Mouse (Mus musculus): ENCODE measurements around the gene Traf5.

Gene Traf5

GRCm38 (mm10) chr1:192091806-192092772 lies at the start of gene Traf5:
TSS of gene Traf5 (minus strand) at chr1:192092559.
- peak; percentile 75 for DNase-seq (ENCODE audit: low read depth, low spot score)

DNA sequence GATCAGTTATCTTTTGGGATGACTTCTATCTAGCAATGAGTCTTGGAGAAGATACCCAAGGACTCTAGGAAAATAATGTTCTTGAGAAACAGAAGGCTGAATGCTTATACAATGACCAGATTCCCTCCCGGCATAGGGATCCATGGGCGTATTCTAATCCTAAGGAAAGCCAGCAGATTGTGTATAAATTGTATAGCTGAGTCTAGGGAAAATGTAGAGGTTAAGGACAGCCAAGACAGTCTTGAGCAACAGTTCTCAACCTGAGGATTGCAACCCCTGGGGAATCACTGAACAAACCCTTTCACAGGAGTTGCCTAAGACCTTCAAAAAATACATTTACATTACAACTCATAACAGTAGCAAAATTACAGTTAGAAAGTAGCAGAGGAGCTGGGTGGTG lies 48.0 kb upstream of the Traf5 start:
- DNase-seq (ENCODE audit: low read depth, low spot score): no peak

- DNase-seq (ENCODE audit: low read depth, low spot score): peak; percentile 33
Measured at GRCm38 (mm10) chr1:192137926-192138910, 45.9 kb upstream of the Traf5 start, which contains the start of gene Rcor3. TSS of gene Rcor3 (minus strand) at chr1:192138062.

DNA sequence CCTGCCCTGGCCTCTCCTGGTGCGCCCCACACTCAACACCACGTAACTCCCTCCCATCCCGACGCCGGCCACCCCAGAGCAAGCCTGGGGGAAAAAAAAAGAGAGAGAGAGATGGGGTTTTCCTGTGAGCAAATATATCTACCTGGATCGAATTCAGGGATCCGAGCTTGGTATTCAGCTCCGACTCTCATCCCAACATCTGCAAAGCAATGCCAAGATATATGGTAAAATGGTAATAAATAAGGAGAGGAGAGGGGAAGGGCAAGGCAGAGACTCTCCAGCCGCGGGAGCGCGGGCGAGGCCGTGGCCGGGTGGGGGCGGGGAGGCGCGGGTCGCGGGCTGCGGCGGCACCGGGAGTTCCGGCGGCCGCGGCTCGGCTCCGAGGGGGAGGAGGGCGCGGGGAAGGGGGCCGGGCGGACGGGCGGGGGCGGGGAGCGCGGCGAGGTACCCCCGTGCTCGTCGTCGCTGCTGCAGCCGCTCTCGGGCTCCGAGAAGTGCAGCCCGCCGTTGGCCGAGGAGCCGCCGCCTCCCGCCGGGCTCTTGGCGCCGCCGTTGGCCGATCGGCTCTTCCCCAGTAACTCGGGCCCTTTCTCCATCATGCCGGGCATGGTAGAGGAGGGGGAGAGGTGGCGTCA lies 45.0 kb upstream of the Traf5 start:
- DNase-seq (ENCODE audit: low read depth, low spot score): peak; percentile 18

DNA sequence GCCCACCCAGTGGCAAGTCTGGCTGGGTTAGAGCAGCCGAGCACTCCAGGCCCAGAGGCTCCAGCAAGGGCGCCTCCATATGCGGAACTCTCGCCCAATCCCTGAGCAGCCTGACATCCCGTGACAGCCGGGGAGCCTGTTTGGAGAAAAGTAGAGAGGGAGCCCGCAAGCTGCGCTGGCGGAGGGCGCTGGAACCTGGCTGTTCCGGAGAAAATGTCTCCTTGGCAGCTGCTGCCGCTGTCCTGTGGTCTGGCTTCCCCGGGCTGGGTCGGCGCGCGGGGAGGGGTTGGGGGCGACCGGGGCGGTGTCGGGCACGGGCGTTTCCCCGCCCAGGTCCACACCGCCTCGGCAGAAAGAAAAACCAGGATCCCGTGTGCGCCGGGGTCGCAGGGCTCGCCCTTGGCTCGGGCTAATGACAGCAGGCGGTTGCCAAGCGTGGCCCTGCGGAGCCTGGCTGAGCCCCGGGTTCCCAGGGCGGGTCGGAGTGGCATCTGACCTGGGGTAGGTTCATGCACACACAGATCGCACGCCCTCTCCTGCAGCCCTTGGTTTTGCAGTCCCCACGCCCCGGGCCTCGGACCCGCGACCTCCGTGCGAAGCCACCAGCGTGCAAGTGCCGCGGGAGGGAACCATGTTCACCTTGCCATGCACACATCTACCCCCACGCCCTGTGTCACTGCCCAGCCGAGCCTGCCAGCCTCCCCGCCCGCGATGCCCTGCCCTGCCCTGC lies 44.4 kb upstream of the Traf5 start:
- peak; percentile 61 for DNase-seq (ENCODE audit: low read depth, low spot score)

DNA sequence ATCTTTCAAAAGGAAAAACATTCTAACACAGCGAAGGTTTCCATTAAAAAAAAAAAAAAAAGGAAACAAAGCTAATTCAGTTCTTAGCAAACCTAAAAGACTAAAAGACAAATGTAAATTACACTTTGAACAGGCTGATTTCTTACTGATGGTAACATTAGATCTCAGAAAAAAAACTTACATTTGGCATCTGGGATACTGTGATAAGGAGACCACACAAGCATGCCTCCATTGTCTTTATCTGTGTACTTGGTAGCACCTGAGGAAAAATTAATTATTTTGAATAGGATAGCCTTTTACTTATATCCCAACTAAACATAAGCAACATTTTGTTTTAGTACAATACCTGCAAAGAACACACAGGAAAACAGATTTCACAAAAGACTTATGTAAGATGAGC lies 37.8 kb upstream of the Traf5 start:
- no peak for DNase-seq (ENCODE audit: low read depth, low spot score)

DNA sequence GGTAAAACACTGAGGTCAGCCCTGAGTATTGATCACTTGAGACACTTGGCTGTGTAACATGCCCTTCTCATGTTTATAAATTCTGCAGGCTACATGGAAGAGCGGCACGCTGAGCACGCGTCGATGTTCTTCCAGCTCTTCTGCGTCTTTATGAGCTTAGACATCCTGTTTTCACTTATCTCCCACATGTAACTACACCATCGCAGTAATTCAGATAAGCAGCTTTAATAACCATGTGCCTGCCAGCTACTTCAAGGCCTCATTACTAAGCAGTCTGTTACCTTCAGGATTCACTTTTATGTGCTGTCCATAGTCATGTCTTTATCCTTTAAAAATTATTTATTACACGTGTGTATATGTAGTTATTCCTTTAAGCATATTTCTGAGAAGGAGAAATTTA lies 36.0 kb upstream of the Traf5 start:
- DNase-seq (ENCODE audit: low read depth, low spot score): no peak

DNA sequence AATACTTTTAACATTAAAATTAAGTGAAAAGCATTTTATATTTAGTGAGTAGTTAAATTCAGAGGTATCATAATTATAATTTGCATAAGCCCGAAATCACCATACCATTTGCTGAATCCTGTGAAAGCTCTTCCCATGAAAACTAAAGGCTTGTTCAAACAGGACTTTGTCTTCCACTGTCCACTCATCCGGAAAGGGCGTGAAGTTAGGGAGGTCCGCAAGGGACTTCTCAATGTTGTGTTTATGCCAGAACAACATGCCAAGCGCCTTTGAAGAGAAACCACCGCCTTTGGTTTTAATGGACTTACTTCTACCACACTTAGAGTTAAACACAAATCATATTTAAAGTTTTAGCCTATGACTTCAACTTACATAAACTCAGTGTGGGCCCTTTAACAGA lies 33.4 kb upstream of the Traf5 start:
- no peak for DNase-seq (ENCODE audit: low read depth, low spot score)

GRCm38 (mm10) chr1:192116262-192116661 lies 23.9 kb upstream of the Traf5 start:
- no peak for DNase-seq (ENCODE audit: low read depth, low spot score)

- no peak for DNase-seq (ENCODE audit: low read depth, low spot score)
Measured at GRCm38 (mm10) chr1:192115378-192115777, 23.0 kb upstream of the Traf5 start.

DNA sequence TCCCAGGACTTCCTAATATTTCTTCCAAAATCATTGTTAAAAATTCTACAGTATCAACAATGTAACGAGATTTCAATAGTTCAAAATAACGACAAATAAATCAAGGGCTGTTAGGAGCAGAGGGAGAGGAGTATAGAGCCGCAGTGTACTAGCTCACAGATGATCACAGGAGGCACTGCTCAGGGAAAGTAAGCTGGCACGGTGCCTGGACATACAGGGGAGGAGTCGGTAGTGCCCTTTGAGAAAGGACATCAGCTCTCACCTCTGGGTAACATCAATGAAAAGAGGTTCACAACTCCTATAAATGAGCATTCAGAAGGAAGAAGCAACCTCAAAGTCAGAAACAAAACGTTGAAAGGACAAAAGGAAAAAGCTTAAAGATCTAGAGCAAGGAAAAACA lies 16.8 kb upstream of the Traf5 start:
- DNase-seq (ENCODE audit: low read depth, low spot score): no peak

DNA sequence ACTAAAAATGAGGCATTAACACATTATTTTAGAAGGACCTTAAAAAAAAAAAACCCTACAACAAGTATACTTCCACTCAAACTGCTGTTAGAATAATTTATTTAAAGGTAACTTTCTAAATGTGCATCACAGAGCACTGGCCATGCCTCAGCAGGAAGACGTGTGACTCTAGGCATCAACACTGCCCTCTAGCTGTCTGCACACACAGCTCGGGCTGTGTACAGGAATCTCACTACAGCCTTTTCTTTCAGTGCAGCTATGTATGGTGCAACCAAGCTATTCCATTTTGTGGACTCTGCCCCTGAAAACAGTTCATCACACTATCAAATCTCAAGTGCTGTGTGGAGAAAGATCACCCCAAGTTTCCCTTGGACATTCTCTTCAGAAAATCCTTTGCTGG lies 15.0 kb upstream of the Traf5 start:
- DNase-seq (ENCODE audit: low read depth, low spot score): no peak

DNA sequence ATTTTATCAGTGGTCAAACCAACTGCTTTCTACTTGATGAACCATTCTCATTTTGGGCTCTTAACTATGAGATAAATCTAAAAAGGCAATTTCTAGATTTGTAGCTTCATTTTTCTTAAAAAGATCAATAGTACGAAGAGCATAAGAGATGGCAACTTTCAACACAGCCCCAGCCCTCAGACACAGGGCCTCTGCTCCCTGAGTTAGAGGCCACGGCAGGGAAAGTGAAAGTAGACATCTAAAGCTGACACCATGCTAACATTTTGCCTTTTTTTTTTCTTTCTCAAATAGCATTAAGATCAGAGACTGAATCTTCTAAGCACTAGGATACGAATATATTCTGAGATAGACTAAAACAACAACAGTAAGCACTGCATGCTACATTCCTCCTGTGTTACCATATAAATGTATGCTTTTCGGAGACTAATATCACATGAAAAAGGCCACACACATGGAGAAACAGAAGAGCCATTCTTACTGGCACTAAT lies 13.6 kb upstream of the Traf5 start:
- no peak for DNase-seq (ENCODE audit: low read depth, low spot score)

DNA sequence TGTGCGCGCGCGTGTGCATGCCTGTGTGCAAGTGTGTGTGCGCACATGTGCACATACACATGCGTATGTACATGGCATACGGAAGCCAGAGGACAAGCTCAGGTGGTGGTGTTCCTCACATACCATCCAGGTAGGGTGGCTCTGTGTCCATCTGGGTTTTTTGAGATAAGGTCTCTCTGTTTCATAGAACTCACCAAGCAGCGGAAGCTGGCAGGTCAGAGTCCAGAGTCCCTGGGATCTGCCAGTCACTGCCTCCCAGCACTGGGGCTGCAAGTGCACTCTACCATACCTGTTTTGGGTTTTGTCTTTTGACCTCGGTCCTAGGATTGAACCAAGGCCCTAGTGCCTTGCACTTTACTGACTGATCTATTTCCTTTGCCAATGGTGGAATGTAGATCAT lies 11.7 kb upstream of the Traf5 start:
- no peak for DNase-seq (ENCODE audit: low read depth, low spot score)

DNA sequence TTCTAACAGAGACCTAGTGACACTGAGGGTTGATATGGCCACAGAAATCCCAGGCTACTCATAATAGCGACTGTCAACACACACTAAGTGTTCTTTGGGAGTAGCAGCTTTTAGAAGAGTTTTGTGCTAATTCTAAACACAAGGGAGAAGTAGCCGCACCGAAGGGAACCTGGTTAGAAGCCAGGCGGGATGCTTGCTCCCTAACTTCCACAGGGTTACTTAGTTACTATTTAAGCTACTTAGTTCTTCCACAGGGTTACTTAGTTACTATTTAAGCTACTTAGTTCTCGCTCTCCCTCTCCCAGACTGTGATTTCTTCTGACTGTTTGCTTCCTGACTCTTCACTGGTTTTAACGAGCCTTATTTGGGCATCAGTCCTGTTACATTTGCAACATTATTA lies 10.8 kb upstream of the Traf5 start:
- no peak for DNase-seq (ENCODE audit: low read depth, low spot score)

DNA sequence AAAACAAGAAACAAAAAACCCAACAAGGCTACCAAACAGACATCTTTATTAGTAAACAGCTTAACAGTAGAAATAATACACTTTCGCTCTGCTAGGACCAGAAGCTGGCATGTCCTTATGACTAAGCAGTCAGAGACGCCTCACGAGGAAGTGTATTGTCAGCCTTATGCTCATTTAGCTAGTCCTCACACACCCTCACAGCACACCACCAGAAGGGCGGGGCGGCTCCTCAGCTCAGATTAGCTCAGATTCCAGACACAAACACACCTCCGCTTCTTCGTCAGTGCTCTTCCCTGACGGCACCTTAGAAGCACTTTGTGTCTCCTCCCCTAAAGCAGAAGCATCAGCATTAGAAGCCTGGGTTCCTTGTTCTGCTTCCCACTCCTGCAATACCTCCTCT lies 9.0 kb upstream of the Traf5 start:
- DNase-seq (ENCODE audit: low read depth, low spot score): no peak

GRCm38 (mm10) chr1:192100742-192101141 lies 8.4 kb upstream of the Traf5 start:
- DNase-seq (ENCODE audit: low read depth, low spot score): no peak

DNA sequence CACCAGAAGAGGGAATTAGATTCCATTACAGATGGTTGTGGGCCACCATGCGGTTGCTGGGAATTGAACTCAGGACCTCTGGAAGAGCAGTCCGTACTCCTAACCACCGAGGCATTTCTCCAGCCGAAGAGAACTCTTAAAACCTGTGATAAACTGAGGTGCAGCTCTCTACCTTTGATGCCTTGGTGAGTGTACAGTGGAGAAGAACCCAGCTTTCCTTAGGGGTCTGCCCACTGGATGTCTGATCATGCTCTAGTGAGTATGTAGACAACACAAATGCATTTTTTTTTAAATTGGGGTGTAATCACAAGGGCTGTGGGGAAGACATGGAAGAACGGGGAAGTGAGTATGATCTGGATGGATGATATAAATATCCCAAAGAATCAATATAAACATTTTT lies 3.3 kb upstream of the Traf5 start:
- no peak for DNase-seq (ENCODE audit: low read depth, low spot score)

DNA sequence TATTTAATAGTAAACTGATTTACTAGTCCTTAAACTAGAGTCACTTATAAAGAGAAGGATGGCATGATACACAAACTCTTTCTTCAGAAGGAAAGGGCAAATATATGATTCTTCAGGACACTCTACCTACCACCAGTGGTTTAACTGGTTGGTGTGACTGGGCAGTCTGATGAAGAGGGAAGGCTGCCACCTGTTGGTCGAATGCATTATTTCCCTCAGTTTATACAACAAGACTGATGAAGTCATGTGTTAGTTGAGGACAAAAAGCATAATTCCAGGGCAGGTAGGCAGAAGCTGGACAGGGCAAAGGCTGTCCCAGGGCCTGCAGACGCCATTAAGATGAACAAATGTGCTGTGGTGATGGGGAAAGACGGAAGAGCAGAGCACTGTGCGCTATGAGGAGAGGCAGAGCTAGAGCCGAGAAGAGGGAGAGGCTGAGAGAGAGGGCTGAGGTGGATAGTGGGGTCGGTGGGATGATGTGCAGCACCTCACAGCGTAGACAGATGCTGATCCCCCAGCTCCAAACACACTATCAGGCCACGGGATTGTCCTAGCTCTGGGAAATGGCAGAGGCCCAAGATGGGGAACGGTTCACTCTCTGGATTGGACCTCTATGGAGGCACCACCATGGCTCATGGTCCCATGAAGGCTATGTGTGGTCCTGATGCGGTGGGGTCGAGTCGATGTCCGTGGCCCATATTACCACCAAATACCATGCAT lies 2.3 kb upstream of the Traf5 start:
- DNase-seq (ENCODE audit: low read depth, low spot score): no peak
